Mouse (Mus musculus) bone marrow, adult 2 months (tissue): ENCODE measurements around the gene Chrm4.

ENCODE experiments used
- CTCF ChIP-seq: fragments of 200-500 bp; IDR thresholded peaks from 2 replicates; pipeline ENCODE4 v1.5.1; 2011; ENCODE audit warnings: low read length, control low read depth; ENCODE audit not compliant: control insufficient read depth, insufficient read depth
- POLR2A ChIP-seq: fragments of 200-500 bp; IDR thresholded peaks from 2 replicates; pipeline ENCODE4 v1.6.1; 2011; ENCODE audit warnings: low read depth, mild to moderate bottlenecking, control low read depth, low read length, borderline replicate concordance; ENCODE audit not compliant: control insufficient read depth

- TF ChIP-seq CTCF (no peak), POLR2A (no peak)
Measured at GRCm38 (mm10) chr2:91928534-91929350, 1.7 kb downstream of the Chrm4 start.
